13 mouse cellular contexts compared by ENCODE assay signal in genomic region chr13:34112369-34113081, GRCm38 (mm10). TPM values are rescaled to one million over a fixed set of nuclear protein-coding genes. Genes with fewer than 3 reads are reported as not detected.
DNase-seq lines count a peak whose midpoint lies in the region; ATAC-seq and TF ChIP-seq lines count a peak whose summit lies in the region.
"Had no signal": no experiment of that assay in that cellular context is flagged by ENCODE, and none has a peak within 500 bp of the region (broad histone marks: within the 10 kb centered on the region; RNA-seq: fewer than 3 reads in every experiment).

No protein-coding gene starts in this region.

- no peak overlapping the region for H3K4me3 ChIP-seq in embryonic fibroblast, embryonic 13.5 days (ENCODE audit: insufficient read depth, low read length)
- H3K4me3 ChIP-seq in stomach, embryonic 14.5 days (ENCODE audit: low read depth, low read length) = no peak overlapping the region
- H3K4me3 ChIP-seq in midbrain, embryonic 10.5 days = no peak overlapping the region
- H3K4me3 ChIP-seq: forebrain, embryonic 12.5 days; heart, embryonic 13.5 days; hindbrain, embryonic 15.5 days; limb, embryonic 10.5 days; neural tube, embryonic 12.5 days had no signal

- no peaks in the 10 kb centered on the region for H3K36me3 ChIP-seq in stomach, embryonic 14.5 days (ENCODE audit: control insufficient read depth, insufficient read depth, low read length)
- 0 out of 2 replicates have a peak, but pooled peaks cover 6% of the 10 kb centered on the region for H3K36me3 ChIP-seq in midbrain, embryonic 10.5 days
- H3K36me3 ChIP-seq: heart, embryonic 13.5 days; hindbrain, embryonic 15.5 days; limb, embryonic 10.5 days; neural tube, embryonic 12.5 days had no signal

- no peak overlapping the region for H3K9ac ChIP-seq in stomach, embryonic 14.5 days (replicated peaks; ENCODE audit: low read depth, low read length)
- H3K9ac ChIP-seq: forebrain, embryonic 12.5 days; heart, embryonic 13.5 days; hindbrain, embryonic 15.5 days; neural tube, embryonic 12.5 days had no signal

- H3K27ac ChIP-seq in embryonic fibroblast, embryonic 13.5 days (ENCODE audit: insufficient read depth, low read length) = peak overlapping the region; percentile 98
- H3K27ac ChIP-seq in stomach, embryonic 14.5 days (ENCODE audit: low read length) = no peak overlapping the region
- no peak overlapping the region for H3K27ac ChIP-seq in midbrain, embryonic 10.5 days (replicated peaks)
- H3K27ac ChIP-seq: forebrain, embryonic 12.5 days; heart, embryonic 13.5 days; hindbrain, embryonic 15.5 days; limb, embryonic 10.5 days; neural tube, embryonic 12.5 days had no signal

- H3K4me1 ChIP-seq in embryonic fibroblast, embryonic 13.5 days (ENCODE audit: control insufficient read depth, insufficient read depth, low read length) = peaks cover 11% of the 10 kb centered on the region
- H3K4me1 ChIP-seq in stomach, embryonic 14.5 days (ENCODE audit: control insufficient read depth, insufficient read depth, low read length) = no peaks in the 10 kb centered on the region
- H3K4me1 ChIP-seq in midbrain, embryonic 10.5 days = peaks cover 32% of the 10 kb centered on the region
- H3K4me1 ChIP-seq: heart, embryonic 13.5 days; hindbrain, embryonic 15.5 days; neural tube, embryonic 12.5 days had no signal

- no peak for DNase-seq in frontal cortex, postnatal 36 days (ENCODE audit: low spot score in 2 of 2)
- DNase-seq in ovary, adult 18-20 months (ENCODE audit: low spot score) = peak; percentile 20
- no peak for DNase-seq in ovary, postnatal 10 days (ENCODE audit: low spot score)
- no peak for DNase-seq in yolk sac, embryonic 10.5 days (ENCODE audit: low spot score)
- DNase-seq in midbrain, embryonic 10.5 days (ENCODE audit: low spot score) = no peak

- no peaks in the 10 kb centered on the region for H3K27me3 ChIP-seq in stomach, embryonic 14.5 days (ENCODE audit: control insufficient read depth, insufficient read depth, low read length)
- H3K27me3 ChIP-seq in midbrain, embryonic 10.5 days (ENCODE audit: low read depth, poor library complexity, severe bottlenecking) = peaks cover 15% of the 10 kb centered on the region; the same call in 1 of the 2 replicates
- H3K27me3 ChIP-seq: forebrain, embryonic 12.5 days; heart, embryonic 13.5 days; hindbrain, embryonic 15.5 days; neural tube, embryonic 12.5 days had no signal

- ATAC-seq in frontal cortex, adult (ENCODE audit: low TSS enrichment) = peak; percentile 32; the same call in 1 of the 2 replicates
- ATAC-seq in stomach, embryonic 14.5 days (ENCODE audit: insufficient number of reproducible peaks, insufficient read depth, low FRiP score, low read depth) = peak; percentile 53; the same call in 1 of the 2 replicates

- no peak for TF ChIP-seq POLR2A in embryonic fibroblast, embryonic 13.5 days (IDR thresholded peaks at IDR 0.05; ENCODE audit: low read depth, low read length)

- 80% methylated on average over 5 of the region's 5 CpGs for WGBS in stomach, embryonic 14.5 days
- WGBS in midbrain, embryonic 10.5 days = 93% methylated on average over 5 of the region's 5 CpGs

- no peaks in the 10 kb centered on the region for H3K9me3 ChIP-seq in stomach, embryonic 14.5 days (ENCODE audit: control insufficient read depth, low read depth, low read length)
- H3K9me3 ChIP-seq in midbrain, embryonic 10.5 days (replicated peaks) = no peaks in the 10 kb centered on the region
- H3K9me3 ChIP-seq: forebrain, embryonic 12.5 days; heart, embryonic 13.5 days; hindbrain, embryonic 15.5 days; limb, embryonic 10.5 days; neural tube, embryonic 12.5 days had no signal

- H3K4me2 ChIP-seq in stomach, embryonic 14.5 days (replicated peaks; ENCODE audit: low read depth, low read length) = no peak overlapping the region
- H3K4me2 ChIP-seq: forebrain, embryonic 12.5 days; heart, embryonic 13.5 days; hindbrain, embryonic 15.5 days; neural tube, embryonic 12.5 days had no signal

- no peak for TF ChIP-seq CTCF in embryonic fibroblast, embryonic 13.5 days (IDR thresholded peaks at IDR 0.05; ENCODE audit: borderline replicate concordance, insufficient read depth, low read length)

RNA-seq across cellular contexts. Expression of gene Tubb2b, which starts 17.7 kb away (rescaled TPM):
- 146 and 176 TPM in 2 replicates for polyA plus RNA-seq in embryonic fibroblast, embryonic 13.5 days (2011; ENCODE audit: insufficient read length, low read depth, missing spikeins)
- 32.1 and 34.2 TPM in 2 replicates for polyA plus RNA-seq in stomach, embryonic 14.5 days (2014; fragmentation: Nextera tagmentation; extraction: Ambion mirVana)
- 202 and 279 TPM in 2 replicates for polyA plus RNA-seq in midbrain, embryonic 10.5 days (2016; fragmentation: Nextera tagmentation; extraction: Ambion mirVana)

RNA-seq across cellular contexts. Expression of gene Tubb2a, which starts 34.7 kb away (rescaled TPM):
- 137 and 139 TPM in 2 replicates for polyA plus RNA-seq in embryonic fibroblast, embryonic 13.5 days (2011; ENCODE audit: insufficient read length, low read depth, missing spikeins)
- polyA plus RNA-seq in stomach, embryonic 14.5 days (2014; fragmentation: Nextera tagmentation; extraction: Ambion mirVana) = 213 and 217 TPM in 2 replicates
- 242 and 377 TPM in 2 replicates for polyA plus RNA-seq in midbrain, embryonic 10.5 days (2016; fragmentation: Nextera tagmentation; extraction: Ambion mirVana)

RNA-seq across cellular contexts. Expression of gene Psmg4, which starts 50.2 kb away (rescaled TPM):
- polyA plus RNA-seq in embryonic fibroblast, embryonic 13.5 days (2011; ENCODE audit: insufficient read length, low read depth, missing spikeins) = 18.5 and 21.7 TPM in 2 replicates
- polyA plus RNA-seq in stomach, embryonic 14.5 days (2014; fragmentation: Nextera tagmentation; extraction: Ambion mirVana) = 84.8 and 86.6 TPM in 2 replicates
- polyA plus RNA-seq in midbrain, embryonic 10.5 days (2016; fragmentation: Nextera tagmentation; extraction: Ambion mirVana) = 122 and 124 TPM in 2 replicates
